Mouse (Mus musculus): Measurements from ENCODE around the gene Tk2. TPM values are rescaled to one million over a fixed set of nuclear protein-coding genes. Genes with fewer than 3 reads are reported as not detected.

Tk2 gene
- polyA plus RNA-seq, 1 experiment from 2014 or later, result 7.1 TPM

DNA sequence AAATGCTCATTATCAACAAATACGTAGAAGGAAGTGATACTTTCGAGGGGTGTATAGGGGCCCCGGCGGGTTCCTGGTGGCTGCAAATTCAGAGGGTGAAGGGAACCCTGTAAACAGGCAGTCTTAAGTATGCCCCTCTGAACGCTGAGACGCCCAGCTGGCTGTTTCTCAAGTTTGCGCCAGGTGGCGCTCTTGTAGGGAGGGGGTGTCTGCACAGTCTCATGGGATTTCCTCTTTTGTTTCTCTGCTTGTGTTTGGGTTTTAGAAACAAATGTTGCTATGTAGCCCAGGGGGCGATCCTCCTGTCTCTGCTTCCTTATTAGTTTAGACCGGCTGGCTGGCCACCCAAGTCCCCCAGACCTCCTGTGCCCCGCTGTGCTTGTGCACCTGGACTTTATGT lies 29.3 kb downstream of the Tk2 start:
- Histone ChIP-seq H3K4me2 (no peak overlapping the region), H3K9me3 (replicated peaks) (no peaks in the 10 kb centered on the region), H3K4me1 (replicated peaks) (no peaks in the 10 kb centered on the region), H3K9ac (no peak overlapping the region), H3K27ac (replicated peaks) (no peak overlapping the region), H3K4me3 (replicated peaks) (no peak overlapping the region), H3K27me3 (no peaks in the 10 kb centered on the region; the same call in 1 of the 2 replicates), H3K36me3 (replicated peaks) (no peaks in the 10 kb centered on the region)
- ATAC-seq (ENCODE audit: insufficient read depth), result no peak
- 12% methylated on average over 11 of the region's 11 CpGs for WGBS (ENCODE audit: insufficient replicate concordance)

DNA sequence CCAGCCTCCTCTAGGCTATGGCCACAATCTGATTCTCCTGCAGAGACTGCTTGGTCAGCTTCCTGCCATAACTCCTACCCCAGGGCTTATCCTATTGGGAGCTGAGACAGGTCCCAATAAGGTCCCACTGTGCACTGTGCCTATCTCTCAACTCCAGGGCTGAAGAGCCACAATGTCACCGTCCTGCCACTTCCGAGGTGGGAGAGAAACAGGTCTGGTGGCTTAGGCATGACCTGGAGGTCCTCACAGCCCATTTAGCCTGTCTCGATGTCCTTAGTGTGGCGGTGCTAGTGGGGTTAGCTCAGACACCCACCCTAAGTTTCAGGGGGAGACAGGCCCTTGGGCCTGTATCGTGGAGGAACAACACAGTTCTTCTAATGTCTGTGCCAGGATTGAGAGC lies 30.8 kb downstream of the Tk2 start:
- Histone ChIP-seq H3K27ac (replicated peaks) (no peak overlapping the region), H3K4me2 (no peak overlapping the region), H3K4me1 (replicated peaks) (no peaks in the 10 kb centered on the region), H3K27me3 (peaks cover 3% of the 10 kb centered on the region; the same call in 1 of the 2 replicates), H3K36me3 (replicated peaks) (no peaks in the 10 kb centered on the region), H3K4me3 (replicated peaks) (no peak overlapping the region), H3K9me3 (replicated peaks) (no peaks in the 10 kb centered on the region), H3K9ac (no peak overlapping the region)
- ATAC-seq (ENCODE audit: insufficient read depth), result no peak
- 77% methylated on average over 5 of the region's 5 CpGs for WGBS (ENCODE audit: insufficient replicate concordance)

DNA sequence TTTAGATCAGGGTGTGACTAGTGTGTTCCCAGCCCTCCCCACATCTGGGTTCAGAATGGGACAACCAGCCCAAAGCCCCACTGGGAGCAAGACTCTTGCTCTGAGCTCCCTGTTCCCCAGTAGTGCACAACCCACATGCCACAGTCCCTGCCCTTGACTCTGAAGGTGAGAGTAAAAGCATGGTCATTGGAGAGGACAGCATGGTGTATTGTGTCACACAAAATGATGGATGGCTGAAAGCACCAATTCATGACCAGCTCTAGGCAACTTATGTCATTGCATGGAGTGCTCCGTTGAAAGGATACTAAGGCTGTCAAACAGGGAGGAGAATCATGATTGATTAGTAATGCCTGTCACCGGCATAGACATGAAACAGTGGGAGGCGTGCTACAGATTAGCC lies 43.1 kb downstream of the Tk2 start:
- H3K27ac ChIP-seq (replicated peaks), result no peak overlapping the region
- 54% methylated on average over 3 of the region's 3 CpGs for WGBS (ENCODE audit: insufficient replicate concordance)
- H3K27me3 ChIP-seq, result peaks cover 4% of the 10 kb centered on the region; the same call in 1 of the 2 replicates
- no peak for ATAC-seq (ENCODE audit: insufficient read depth)
- no peak overlapping the region for H3K4me2 ChIP-seq
- H3K4me1 ChIP-seq (replicated peaks), result no peaks in the 10 kb centered on the region
- no peak overlapping the region for H3K4me3 ChIP-seq (replicated peaks)
- H3K36me3 ChIP-seq (replicated peaks), result no peaks in the 10 kb centered on the region
- no peak overlapping the region for H3K9ac ChIP-seq
- H3K9me3 ChIP-seq (replicated peaks), result no peaks in the 10 kb centered on the region

- Histone ChIP-seq H3K4me2 (no peak overlapping the region), H3K27me3 (no peaks in the 10 kb centered on the region), H3K9me3 (replicated peaks) (no peaks in the 10 kb centered on the region), H3K27ac (replicated peaks) (no peak overlapping the region), H3K4me1 (replicated peaks) (no peaks in the 10 kb centered on the region), H3K9ac (no peak overlapping the region), H3K36me3 (replicated peaks) (no peaks in the 10 kb centered on the region), H3K4me3 (replicated peaks) (no peak overlapping the region)
- WGBS (ENCODE audit: insufficient replicate concordance), result 64% methylated on average over 4 of the region's 4 CpGs
- ATAC-seq (ENCODE audit: insufficient read depth), result no peak
These were observed 46.0 kb downstream of the Tk2 start for GRCm38 (mm10) chr8:104202320-104202719.

DNA sequence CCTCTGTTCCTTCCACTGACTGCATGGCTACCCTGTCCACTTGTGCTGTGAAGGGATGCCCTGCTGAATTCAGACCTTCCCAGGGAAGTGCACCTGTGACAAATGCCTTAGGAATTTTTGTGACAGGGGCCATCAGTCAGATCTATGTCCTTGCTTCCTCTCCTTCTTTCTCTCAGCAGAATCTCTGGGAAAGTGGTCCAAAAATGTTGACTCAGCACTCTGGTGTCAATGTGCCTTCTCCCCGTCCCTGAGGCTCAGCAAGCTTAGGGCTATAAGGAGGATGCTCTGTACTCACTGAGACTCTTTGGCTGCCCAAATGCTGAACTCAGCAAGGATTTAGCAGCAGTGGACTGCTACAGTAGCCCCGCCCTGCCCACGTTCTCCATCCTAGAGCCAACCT lies 46.7 kb downstream of the Tk2 start:
- H3K4me1 ChIP-seq (replicated peaks), result no peaks in the 10 kb centered on the region
- ATAC-seq (ENCODE audit: insufficient read depth), result no peak
- H3K4me2 ChIP-seq, result no peak overlapping the region
- no peak overlapping the region for H3K4me3 ChIP-seq (replicated peaks)
- H3K9me3 ChIP-seq (replicated peaks), result no peaks in the 10 kb centered on the region
- no peaks in the 10 kb centered on the region for H3K27me3 ChIP-seq
- no peaks in the 10 kb centered on the region for H3K36me3 ChIP-seq (replicated peaks)
- whole genome bisulfite sequencing (ENCODE audit: insufficient replicate concordance), result 47% methylated on average over 3 of the region's 3 CpGs
- no peak overlapping the region for H3K27ac ChIP-seq (replicated peaks)
- H3K9ac ChIP-seq, result no peak overlapping the region

- Histone ChIP-seq H3K9me3 (replicated peaks) (no peaks in the 10 kb centered on the region), H3K27ac (replicated peaks) (no peak overlapping the region), H3K9ac (no peak overlapping the region), H3K36me3 (replicated peaks) (no peaks in the 10 kb centered on the region), H3K4me1 (replicated peaks) (no peaks in the 10 kb centered on the region), H3K4me2 (no peak overlapping the region), H3K4me3 (replicated peaks) (no peak overlapping the region), H3K27me3 (no peaks in the 10 kb centered on the region)
- ATAC-seq (ENCODE audit: insufficient read depth), result no peak
- WGBS (ENCODE audit: insufficient replicate concordance), result 10% methylated on average over 5 of the region's 5 CpGs
These were observed 48.6 kb downstream of the Tk2 start for GRCm38 (mm10) chr8:104199802-104200201.

DNA sequence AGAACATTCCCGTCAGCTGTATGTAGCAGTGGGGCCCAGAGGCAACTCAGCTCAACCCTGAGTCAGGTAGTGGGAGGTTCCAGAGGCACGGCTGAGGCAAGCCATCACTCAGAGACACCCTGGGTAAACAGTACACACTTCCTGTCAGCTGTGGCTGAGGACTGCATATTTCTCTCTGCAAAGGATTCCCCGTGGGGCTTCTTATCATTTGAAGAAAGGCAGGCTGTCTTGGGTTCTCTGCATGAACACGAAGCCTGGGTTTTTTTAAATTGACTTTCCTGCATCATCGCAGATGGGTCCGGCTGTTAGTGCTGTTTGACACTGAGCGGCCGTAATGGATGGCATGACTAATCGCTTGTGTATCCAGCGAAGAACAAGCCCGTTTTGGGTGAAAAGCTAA lies 56.9 kb downstream of the Tk2 start:
- no peaks in the 10 kb centered on the region for H3K4me1 ChIP-seq (replicated peaks)
- no peaks in the 10 kb centered on the region for H3K27me3 ChIP-seq
- no peak for ATAC-seq (ENCODE audit: insufficient read depth)
- WGBS (ENCODE audit: insufficient replicate concordance), result 29% methylated on average over 11 of the region's 11 CpGs
- no peaks in the 10 kb centered on the region for H3K9me3 ChIP-seq (replicated peaks)
- H3K4me3 ChIP-seq (replicated peaks), result no peak overlapping the region
- H3K9ac ChIP-seq, result no peak overlapping the region
- H3K27ac ChIP-seq (replicated peaks), result no peak overlapping the region
- no peak overlapping the region for H3K4me2 ChIP-seq
- H3K36me3 ChIP-seq (replicated peaks), result no peaks in the 10 kb centered on the region

DNA sequence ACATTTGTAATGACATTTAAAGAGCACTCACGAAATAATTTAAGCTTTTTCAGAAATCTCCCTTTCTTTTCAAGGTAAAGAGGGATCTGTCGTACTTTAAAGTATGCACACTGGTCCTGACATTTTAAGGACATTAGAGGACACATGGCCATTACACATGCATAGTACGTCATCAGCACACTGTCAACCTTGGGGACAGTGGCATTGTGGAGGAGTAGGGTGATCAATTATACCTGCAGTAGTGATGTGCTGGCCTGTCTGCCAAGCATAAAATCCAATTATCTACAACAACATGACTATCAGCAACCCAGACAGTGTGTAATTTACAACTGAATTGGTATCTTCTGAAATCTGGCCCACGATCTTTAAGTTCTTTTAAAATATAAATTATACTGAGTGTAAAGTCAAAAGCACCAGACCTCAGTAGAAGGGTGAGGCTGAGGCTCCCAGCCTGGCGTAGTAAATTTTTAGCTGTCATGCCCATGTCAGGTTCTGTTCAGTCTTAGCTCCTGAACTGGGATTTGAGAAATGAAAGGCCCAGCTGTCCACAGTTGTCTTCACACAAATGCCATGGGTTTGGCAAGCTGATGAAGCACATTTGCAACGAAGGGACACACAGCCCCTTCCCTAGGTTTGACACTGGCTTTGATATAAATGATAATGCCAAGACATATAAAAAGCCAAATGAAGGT lies 57.4 kb downstream of the Tk2 start:
- ATAC-seq (ENCODE audit: insufficient read depth), result no peak
- Histone ChIP-seq H3K27ac (replicated peaks) (no peak overlapping the region), H3K27me3 (no peaks in the 10 kb centered on the region), H3K4me1 (replicated peaks) (no peaks in the 10 kb centered on the region), H3K4me2 (no peak overlapping the region), H3K9me3 (replicated peaks) (no peaks in the 10 kb centered on the region), H3K4me3 (replicated peaks) (no peak overlapping the region), H3K36me3 (replicated peaks) (no peaks in the 10 kb centered on the region), H3K9ac (no peak overlapping the region)
- 52% methylated on average over 6 of the region's 6 CpGs for WGBS (ENCODE audit: insufficient replicate concordance)

DNA sequence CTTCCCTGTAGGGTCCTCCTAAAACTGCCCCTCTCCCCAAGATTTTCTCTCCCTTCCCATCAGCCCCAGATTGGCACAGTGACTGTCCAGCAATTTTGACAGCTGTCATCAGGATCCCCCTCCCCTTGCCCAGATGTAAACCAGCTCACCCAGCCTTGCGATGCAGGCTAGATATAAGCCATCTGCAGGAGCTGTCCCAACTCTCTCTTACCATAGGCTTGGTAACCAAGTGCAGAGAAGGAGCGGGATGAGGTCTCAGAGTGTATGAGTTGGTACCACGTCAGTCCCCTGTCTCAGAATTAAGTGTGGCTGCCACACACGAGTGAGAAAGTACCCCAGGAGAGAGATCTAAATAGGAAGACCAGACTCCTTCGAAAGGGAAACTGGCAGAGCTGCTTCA lies 59.9 kb downstream of the Tk2 start:
- no peak overlapping the region for H3K9ac ChIP-seq
- H3K36me3 ChIP-seq (replicated peaks), result no peaks in the 10 kb centered on the region
- H3K4me2 ChIP-seq, result no peak overlapping the region
- no peak overlapping the region for H3K27ac ChIP-seq (replicated peaks)
- no peak for ATAC-seq (ENCODE audit: insufficient read depth)
- no peak overlapping the region for H3K4me3 ChIP-seq (replicated peaks)
- WGBS (ENCODE audit: insufficient replicate concordance), result 54% methylated on average over 5 of the region's 5 CpGs
- H3K27me3 ChIP-seq, result no peaks in the 10 kb centered on the region
- no peaks in the 10 kb centered on the region for H3K9me3 ChIP-seq (replicated peaks)
- no peaks in the 10 kb centered on the region for H3K4me1 ChIP-seq (replicated peaks)

DNA sequence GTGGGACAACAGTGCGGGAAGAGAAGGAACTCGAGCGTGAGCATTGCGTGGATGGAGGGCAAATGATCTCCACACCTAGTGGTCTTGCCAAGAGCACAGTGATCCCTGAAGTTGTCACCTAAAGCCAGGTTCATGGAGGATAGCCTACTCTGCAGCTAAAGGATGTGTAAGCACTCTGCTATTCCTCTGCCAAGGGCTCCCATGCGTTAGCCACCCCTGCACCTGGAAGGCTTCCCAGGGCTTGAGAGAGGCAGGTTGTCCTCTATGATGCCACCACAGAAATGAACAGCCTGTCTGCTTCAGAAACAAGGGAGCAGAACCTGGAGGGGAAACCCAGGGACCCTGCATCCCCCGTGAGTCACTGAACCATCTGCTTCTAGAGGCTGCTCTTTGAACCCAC lies 60.7 kb downstream of the Tk2 start:
- H3K36me3 ChIP-seq (replicated peaks), result no peaks in the 10 kb centered on the region
- H3K4me1 ChIP-seq (replicated peaks), result no peaks in the 10 kb centered on the region
- H3K9ac ChIP-seq, result no peak overlapping the region
- WGBS (ENCODE audit: insufficient replicate concordance), result 75% methylated on average over 6 of the region's 6 CpGs
- H3K4me3 ChIP-seq (replicated peaks), result no peak overlapping the region
- no peak overlapping the region for H3K4me2 ChIP-seq
- H3K27ac ChIP-seq (replicated peaks), result no peak overlapping the region
- no peaks in the 10 kb centered on the region for H3K9me3 ChIP-seq (replicated peaks)
- no peak for ATAC-seq (ENCODE audit: insufficient read depth)
- H3K27me3 ChIP-seq, result no peaks in the 10 kb centered on the region

- Histone ChIP-seq H3K4me2 (no peak overlapping the region), H3K4me1 (replicated peaks) (no peaks in the 10 kb centered on the region), H3K36me3 (replicated peaks) (no peaks in the 10 kb centered on the region), H3K4me3 (replicated peaks) (no peak overlapping the region), H3K27ac (replicated peaks) (no peak overlapping the region), H3K9ac (no peak overlapping the region), H3K9me3 (replicated peaks) (no peaks in the 10 kb centered on the region), H3K27me3 (no peaks in the 10 kb centered on the region)
- 67% methylated on average over 4 of the region's 4 CpGs for WGBS (ENCODE audit: insufficient replicate concordance)
- ATAC-seq (ENCODE audit: insufficient read depth), result no peak
These were observed 61.5 kb downstream of the Tk2 start for GRCm38 (mm10) chr8:104186827-104187226.

- Histone ChIP-seq H3K9me3 (replicated peaks) (no peaks in the 10 kb centered on the region), H3K4me3 (replicated peaks) (no peak overlapping the region), H3K27ac (replicated peaks) (no peak overlapping the region), H3K36me3 (replicated peaks) (no peaks in the 10 kb centered on the region), H3K4me2 (no peak overlapping the region), H3K27me3 (no peaks in the 10 kb centered on the region), H3K4me1 (replicated peaks) (no peaks in the 10 kb centered on the region), H3K9ac (no peak overlapping the region)
- WGBS (ENCODE audit: insufficient replicate concordance), result 40% methylated on average over 6 of the region's 6 CpGs
- ATAC-seq (ENCODE audit: insufficient read depth), result no peak
These were observed 63.5 kb downstream of the Tk2 start for GRCm38 (mm10) chr8:104184905-104185304.
